7 mouse cellular contexts compared by ENCODE assay signal in genomic region chr1:39576431-39577243, GRCm38 (mm10). TPM values are rescaled to one million over a fixed set of nuclear protein-coding genes. Genes with fewer than 3 reads are reported as not detected.
DNase-seq lines count a peak whose midpoint lies in the region; ATAC-seq lines count a peak whose summit lies in the region.

No protein-coding gene starts in this region.

- H3K9ac ChIP-seq in hindbrain, embryonic 16.5 days (ENCODE audit: low read depth, low read length), result peak overlapping the region; percentile 97
- H3K9ac ChIP-seq in limb, embryonic 12.5 days (replicated peaks), result peak overlapping the region; percentile 95
- peak overlapping the region; percentile 93 for H3K9ac ChIP-seq in midbrain, embryonic 11.5 days (ENCODE audit: low read length)

- H3K36me3 ChIP-seq in hindbrain, embryonic 16.5 days (ENCODE audit: control insufficient read depth, insufficient read depth, low read length), result no peaks in the 10 kb centered on the region
- no peaks in the 10 kb centered on the region for H3K36me3 ChIP-seq in limb, embryonic 12.5 days
- H3K36me3 ChIP-seq in midbrain, embryonic 11.5 days (ENCODE audit: control insufficient read depth, insufficient read depth, low read length), result no peaks in the 10 kb centered on the region

- H3K9me3 ChIP-seq in hindbrain, embryonic 16.5 days (ENCODE audit: control insufficient read depth, low read length), result no peaks in the 10 kb centered on the region
- no peaks in the 10 kb centered on the region for H3K9me3 ChIP-seq in limb, embryonic 12.5 days
- H3K9me3 ChIP-seq in midbrain, embryonic 11.5 days (ENCODE audit: control insufficient read depth, low read length), result no peaks in the 10 kb centered on the region

- ATAC-seq in hindbrain, embryonic 16.5 days, result peak; percentile 87
- peak; percentile 81 for ATAC-seq in limb, embryonic 12.5 days (ENCODE audit: insufficient number of reproducible peaks, insufficient read depth, low FRiP score, low TSS enrichment, low read depth)
- peak; percentile 67 for ATAC-seq in midbrain, embryonic 11.5 days (ENCODE audit: low FRiP score)

- peaks cover 12% of the 10 kb centered on the region for H3K4me1 ChIP-seq in hindbrain, embryonic 16.5 days (ENCODE audit: control insufficient read depth, insufficient read depth, low read depth, low read length)
- H3K4me1 ChIP-seq in limb, embryonic 12.5 days (replicated peaks), result peaks cover 31% of the 10 kb centered on the region
- H3K4me1 ChIP-seq in midbrain, embryonic 11.5 days (ENCODE audit: control insufficient read depth, insufficient read depth, low read length), result peaks cover 8% of the 10 kb centered on the region; the same call in 1 of the 2 replicates

- peak overlapping the region; percentile 83 for H3K4me2 ChIP-seq in hindbrain, embryonic 16.5 days (ENCODE audit: low read length)
- H3K4me2 ChIP-seq in limb, embryonic 12.5 days, result peak overlapping the region; percentile 79
- peak overlapping the region; percentile 49 for H3K4me2 ChIP-seq in midbrain, embryonic 11.5 days

- peak; percentile 73 for DNase-seq in Muller cell, postnatal 12 days (ENCODE audit: inconsistent ontology term)
- DNase-seq in c-Kit-positive CD71-positive TER-119-negative erythroid progenitor cells, embryonic 14.5 days (ENCODE audit: low read depth), result peak; percentile 34
- DNase-seq in frontal cortex, postnatal 25 days (ENCODE audit: low spot score in 2 of 2), result peak; percentile 55 to 60
- DNase-seq in midbrain, embryonic 11.5 days (ENCODE audit: low spot score, missing footprints), result peak; percentile 97
- DNase-seq in spleen, adult 12 weeks (ENCODE audit: low spot score), result peak; percentile 44

- H3K27ac ChIP-seq in hindbrain, embryonic 16.5 days (ENCODE audit: low read depth, low read length), result peak overlapping the region; percentile 97
- H3K27ac ChIP-seq in limb, embryonic 12.5 days, result peak overlapping the region; percentile 99
- H3K27ac ChIP-seq in midbrain, embryonic 11.5 days (ENCODE audit: low read depth, low read length), result peak overlapping the region; percentile 93

- no peaks in the 10 kb centered on the region for H3K27me3 ChIP-seq in hindbrain, embryonic 16.5 days (replicated peaks; ENCODE audit: control insufficient read depth, insufficient read depth, low read length)
- no peaks in the 10 kb centered on the region for H3K27me3 ChIP-seq in limb, embryonic 12.5 days
- H3K27me3 ChIP-seq in midbrain, embryonic 11.5 days (ENCODE audit: control insufficient read depth, insufficient read depth, low read length), result no peaks in the 10 kb centered on the region

- 0% methylated on average over 76 of the region's 88 CpGs for WGBS in hindbrain, embryonic 16.5 days
- WGBS in limb, embryonic 12.5 days, result under 1% methylated on average over 88 of the region's 88 CpGs
- under 1% methylated on average over 88 of the region's 88 CpGs for WGBS in midbrain, embryonic 11.5 days

- H3K4me3 ChIP-seq in hindbrain, embryonic 16.5 days (ENCODE audit: low read length), result peak overlapping the region; percentile 97
- peak overlapping the region; percentile 92 for H3K4me3 ChIP-seq in limb, embryonic 12.5 days (replicated peaks)
- peak overlapping the region; percentile 90 for H3K4me3 ChIP-seq in midbrain, embryonic 11.5 days (ENCODE audit: low read depth, low read length)

RNA-seq across cellular contexts. Expression of gene Rnf149, which starts 0.6 kb away (rescaled TPM):
- polyA plus RNA-seq in hindbrain, embryonic 16.5 days (2015; fragmentation: Nextera tagmentation; extraction: Ambion mirVana), result 21.2 and 22.2 TPM in 2 replicates
- 36.4 and 39.4 TPM in 2 replicates for polyA plus RNA-seq in limb, embryonic 12.5 days (2016; fragmentation: Nextera tagmentation; extraction: Ambion mirVana)
- polyA plus RNA-seq in midbrain, embryonic 11.5 days (2014; fragmentation: Nextera tagmentation; extraction: Ambion mirVana), result 22.0 and 22.6 TPM in 2 replicates

RNA-seq across cellular contexts. Expression of gene Cnot11, which starts 41.8 kb away (rescaled TPM):
- 11.3 and 11.4 TPM in 2 replicates for polyA plus RNA-seq in hindbrain, embryonic 16.5 days (2015; fragmentation: Nextera tagmentation; extraction: Ambion mirVana)
- polyA plus RNA-seq in limb, embryonic 12.5 days (2016; fragmentation: Nextera tagmentation; extraction: Ambion mirVana), result 31.9 and 35.5 TPM in 2 replicates
- polyA plus RNA-seq in midbrain, embryonic 11.5 days (2014; fragmentation: Nextera tagmentation; extraction: Ambion mirVana), result 29.9 and 33.3 TPM in 2 replicates

Comparison
In these comparisons a context has a peak if more than half of its experiments do, and no peak if none do; other contexts are left out.
1. Peak in every context shown above with its lines: DNase-seq, ATAC-seq, H3K4me3 ChIP-seq and H3K27ac ChIP-seq.
2. DNase-seq: peak in every context shown above with its lines; median percentile 97 in midbrain, embryonic 11.5 days; 73 in Muller cell, postnatal 12 days; 58 in frontal cortex, postnatal 25 days; 44 in spleen, adult 12 weeks; 34 in c-Kit-positive CD71-positive TER-119-negative erythroid progenitor cells, embryonic 14.5 days.